Mouse (Mus musculus): Measurements from ENCODE around the gene 1810046K07Rik.

The 1810046K07Rik gene

DNA sequence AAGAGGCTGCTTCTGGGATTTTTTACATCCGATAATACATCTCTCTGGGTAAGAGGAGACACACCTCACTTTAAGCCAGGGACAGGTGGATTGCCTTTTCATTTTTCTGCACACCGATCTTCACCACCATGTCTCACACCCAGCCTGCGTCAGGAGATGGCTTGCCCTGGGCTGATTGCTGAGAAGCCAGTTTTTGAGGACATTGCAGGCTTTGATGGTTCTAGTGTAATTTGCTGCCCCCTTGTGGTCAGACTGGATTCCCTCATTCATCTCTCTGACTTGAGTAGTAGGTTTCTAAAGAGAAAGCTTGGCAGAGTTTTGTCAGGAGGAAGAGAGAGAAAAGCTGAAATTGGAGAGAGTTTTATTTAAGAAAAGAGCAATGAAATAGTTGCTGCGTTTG lies 36.0 kb downstream of the 1810046K07Rik start:
- Histone ChIP-seq H3K27me3 (ENCODE audit: insufficient read depth, low read length) (peaks cover 7% of the 10 kb centered on the region), H3K4me1 (replicated peaks; ENCODE audit: low read depth, low read length) (no peaks in the 10 kb centered on the region), H3K36me3 (ENCODE audit: insufficient read depth, low read length) (no peaks in the 10 kb centered on the region), H3K9me3 (ENCODE audit: low read length) (no peaks in the 10 kb centered on the region), H3K4me3 (replicated peaks; ENCODE audit: low read length) (no peak overlapping the region)
- TF ChIP-seq CTCF (conservative IDR thresholded peaks at IDR 0.05; ENCODE audit: low read length), result peak; percentile 73
- TF ChIP-seq NANOG (IDR thresholded peaks at IDR 0.05; ENCODE audit: borderline replicate concordance, low read length), result no peak

DNA sequence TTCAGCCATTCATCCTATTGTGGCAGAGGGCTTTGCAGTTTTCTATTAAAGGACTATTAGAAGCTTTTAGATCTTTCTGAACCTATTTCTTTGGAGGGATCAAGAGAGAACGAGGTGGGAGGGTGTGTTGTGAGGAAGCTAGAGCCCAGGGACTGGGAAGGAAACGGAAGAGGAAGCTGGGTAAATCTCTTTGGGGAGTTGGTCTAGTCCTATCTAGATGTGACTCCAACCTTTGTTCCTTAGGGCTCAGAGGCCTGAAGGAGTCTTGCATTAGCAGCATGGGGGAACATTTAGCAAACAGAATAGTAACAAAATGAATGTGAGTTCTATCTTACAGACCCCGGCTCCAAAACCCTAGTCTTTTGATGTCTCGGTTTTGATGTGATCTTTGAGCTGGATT lies 37.7 kb downstream of the 1810046K07Rik start:
- H3K27me3 ChIP-seq (ENCODE audit: insufficient read depth, low read length), result peaks cover 7% of the 10 kb centered on the region
- no peak overlapping the region for H3K4me3 ChIP-seq (replicated peaks; ENCODE audit: low read length)
- no peaks in the 10 kb centered on the region for H3K36me3 ChIP-seq (ENCODE audit: insufficient read depth, low read length)
- no peaks in the 10 kb centered on the region for H3K9me3 ChIP-seq (ENCODE audit: low read length)
- H3K4me1 ChIP-seq (replicated peaks; ENCODE audit: low read depth, low read length), result no peaks in the 10 kb centered on the region
- no peak for TF ChIP-seq NANOG (IDR thresholded peaks at IDR 0.05; ENCODE audit: borderline replicate concordance, low read length)
- TF ChIP-seq POU5F1 (IDR thresholded peaks at IDR 0.05; ENCODE audit: borderline replicate concordance, low read length), result no peak
- TF ChIP-seq CTCF (conservative IDR thresholded peaks at IDR 0.05; ENCODE audit: low read length), result no peak

DNA sequence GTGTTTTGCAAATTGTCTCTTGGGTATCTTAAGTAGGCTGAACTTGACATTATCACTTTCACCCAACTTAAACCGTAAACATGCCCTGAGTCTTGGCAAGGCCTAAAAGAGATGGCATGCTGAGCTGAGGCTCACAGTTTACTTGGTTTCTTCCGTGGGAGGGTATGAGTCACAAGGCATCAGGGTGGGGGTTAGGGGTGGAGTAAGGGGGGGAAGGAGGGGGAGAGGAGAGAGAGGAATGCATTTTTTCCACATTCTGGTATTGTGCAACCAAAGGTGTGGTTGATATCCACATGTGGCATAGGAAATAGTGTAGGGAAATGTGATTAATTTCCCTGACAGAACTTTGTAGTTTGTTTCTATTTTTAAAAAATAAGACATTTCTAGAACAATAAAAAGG lies 42.6 kb downstream of the 1810046K07Rik start:
- TF ChIP-seq POU5F1 (IDR thresholded peaks at IDR 0.05; ENCODE audit: borderline replicate concordance, low read length) (no peak), CTCF (conservative IDR thresholded peaks at IDR 0.05; ENCODE audit: low read length) (no peak), NANOG (IDR thresholded peaks at IDR 0.05; ENCODE audit: borderline replicate concordance, low read length) (no peak)
- no peaks in the 10 kb centered on the region for H3K36me3 ChIP-seq (ENCODE audit: insufficient read depth, low read length)
- H3K9me3 ChIP-seq (ENCODE audit: low read length), result no peaks in the 10 kb centered on the region
- peaks cover 8% of the 10 kb centered on the region for H3K4me1 ChIP-seq (replicated peaks; ENCODE audit: low read depth, low read length)
- H3K27me3 ChIP-seq (ENCODE audit: insufficient read depth, low read length), result peaks cover 18% of the 10 kb centered on the region
- no peak overlapping the region for H3K4me3 ChIP-seq (replicated peaks; ENCODE audit: low read length)

DNA sequence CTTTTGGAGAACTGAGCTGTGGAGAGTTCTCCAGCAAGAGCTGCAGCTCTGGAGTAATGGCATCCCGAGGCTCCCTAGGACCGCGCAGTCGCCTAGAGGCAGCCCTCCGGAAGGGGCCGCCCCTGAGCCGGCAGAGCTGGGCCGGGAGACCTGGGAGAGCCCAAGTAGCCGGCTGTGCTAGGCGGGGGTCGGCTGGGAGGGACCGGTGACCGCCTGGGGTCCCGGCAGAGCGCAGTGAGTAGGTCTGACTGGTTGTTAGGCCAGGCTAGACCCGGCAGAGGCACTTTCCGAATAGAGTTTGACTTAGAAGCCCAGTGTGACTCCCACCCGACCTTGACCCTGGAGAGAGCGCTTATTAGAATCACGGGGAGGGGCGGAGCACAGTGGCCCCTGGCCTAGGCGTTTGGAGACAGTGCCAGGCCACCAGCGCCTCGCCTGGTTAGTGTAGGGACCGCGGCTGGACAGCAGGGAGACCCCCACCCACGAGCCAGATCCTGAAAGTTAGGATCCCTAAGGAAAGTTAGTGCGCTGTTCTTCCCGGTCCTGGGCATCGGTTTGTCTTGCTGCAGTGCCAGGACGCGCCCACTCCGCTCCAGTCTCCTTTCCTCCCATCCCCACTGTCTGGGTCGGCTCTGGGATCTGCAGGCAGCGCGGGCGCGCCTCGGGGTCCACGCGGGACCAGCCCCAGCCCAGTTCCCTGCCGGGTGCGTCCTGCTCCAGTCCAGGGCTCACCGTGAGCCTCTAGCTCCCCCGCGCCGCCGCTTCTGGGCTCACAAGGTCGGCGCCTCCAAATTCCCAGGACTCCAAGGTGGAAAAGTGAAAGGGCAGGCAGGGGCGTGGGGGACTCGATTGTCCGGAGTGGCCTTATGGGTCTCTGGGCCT lies 50.0 kb downstream of the 1810046K07Rik start, which contains the start of gene Colca2:
Gene Colca2, minus strand, starts transcription at position 70 of the 882 bp plus-strand sequence.
- H3K27me3 ChIP-seq (ENCODE audit: insufficient read depth, low read length), result peaks cover 55% of the 10 kb centered on the region
- no peaks in the 10 kb centered on the region for H3K36me3 ChIP-seq (ENCODE audit: insufficient read depth, low read length)
- peaks cover 17% of the 10 kb centered on the region for H3K4me1 ChIP-seq (replicated peaks; ENCODE audit: low read depth, low read length)
- H3K9me3 ChIP-seq (ENCODE audit: low read length), result no peaks in the 10 kb centered on the region
- TF ChIP-seq NANOG (IDR thresholded peaks at IDR 0.05; ENCODE audit: borderline replicate concordance, low read length) (no peak), CTCF (conservative IDR thresholded peaks at IDR 0.05; ENCODE audit: low read length) (no peak), POU5F1 (IDR thresholded peaks at IDR 0.05; ENCODE audit: borderline replicate concordance, low read length) (no peak)
- H3K4me3 ChIP-seq (replicated peaks; ENCODE audit: low read length), result peak within 1 kb of the TSS; percentile 75

DNA sequence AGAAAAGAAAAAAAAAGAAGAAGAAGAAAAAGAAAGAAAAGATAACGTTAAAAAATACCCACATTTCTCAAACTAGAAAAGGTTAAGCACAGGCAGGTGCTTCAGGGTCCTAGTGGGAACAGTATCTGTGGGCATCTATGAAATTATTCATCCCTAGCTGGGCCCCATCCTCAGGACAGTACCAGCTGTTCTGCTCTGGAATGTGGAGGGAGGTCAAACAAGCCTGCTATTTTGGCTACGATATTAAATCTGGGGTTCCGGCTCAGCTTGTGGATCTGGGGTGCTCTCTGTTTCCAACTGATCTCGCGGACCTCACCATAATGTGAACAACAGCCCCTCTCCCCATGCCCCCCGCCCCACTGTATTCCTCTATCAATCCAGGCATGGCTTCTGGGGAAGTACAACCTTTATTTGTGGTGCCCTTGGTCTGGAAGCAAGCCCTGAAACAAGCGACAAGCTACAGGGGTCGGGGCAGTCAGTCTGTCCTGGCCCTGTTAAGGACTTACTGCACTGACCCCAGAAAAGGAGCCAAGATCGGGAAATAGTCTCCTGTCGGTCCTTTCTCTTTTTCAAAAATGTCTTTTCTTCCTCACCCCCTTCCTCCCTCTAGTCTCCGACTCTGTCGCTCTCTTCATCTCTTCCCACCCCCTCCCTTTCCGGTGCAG lies 50.8 kb downstream of the 1810046K07Rik start:
- H3K4me1 ChIP-seq (replicated peaks; ENCODE audit: low read depth, low read length), result peaks cover 15% of the 10 kb centered on the region
- peaks cover 55% of the 10 kb centered on the region for H3K27me3 ChIP-seq (ENCODE audit: insufficient read depth, low read length)
- TF ChIP-seq POU5F1 (IDR thresholded peaks at IDR 0.05; ENCODE audit: borderline replicate concordance, low read length), result no peak
- no peak for TF ChIP-seq NANOG (IDR thresholded peaks at IDR 0.05; ENCODE audit: borderline replicate concordance, low read length)
- TF ChIP-seq CTCF (conservative IDR thresholded peaks at IDR 0.05; ENCODE audit: low read length), result no peak
- H3K36me3 ChIP-seq (ENCODE audit: insufficient read depth, low read length), result no peaks in the 10 kb centered on the region
- H3K9me3 ChIP-seq (ENCODE audit: low read length), result no peaks in the 10 kb centered on the region
- H3K4me3 ChIP-seq (replicated peaks; ENCODE audit: low read length), result peak overlapping the region; percentile 75

DNA sequence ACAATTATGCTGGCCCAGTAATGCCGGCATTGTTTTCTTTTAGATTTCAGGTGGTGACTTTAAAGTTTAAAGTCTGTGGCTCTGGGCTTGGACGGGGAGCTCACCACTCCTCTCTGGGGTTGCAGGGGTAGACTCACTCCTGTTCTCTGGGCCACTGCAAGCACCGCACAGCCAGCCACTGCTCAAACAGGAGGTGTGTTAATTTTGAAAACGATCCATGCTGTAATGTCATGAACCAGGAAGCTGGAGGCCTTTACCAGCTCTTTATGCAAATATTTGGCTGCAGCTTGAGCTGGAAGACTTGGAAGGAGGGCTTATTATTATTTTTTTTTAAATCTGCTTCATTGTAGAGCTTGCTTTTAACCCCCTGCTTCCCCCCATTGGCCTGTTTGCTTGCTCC lies 54.0 kb downstream of the 1810046K07Rik start:
- Histone ChIP-seq H3K36me3 (ENCODE audit: insufficient read depth, low read length) (no peaks in the 10 kb centered on the region), H3K27me3 (ENCODE audit: insufficient read depth, low read length) (peaks cover 31% of the 10 kb centered on the region), H3K4me1 (replicated peaks; ENCODE audit: low read depth, low read length) (peaks cover 8% of the 10 kb centered on the region), H3K4me3 (replicated peaks; ENCODE audit: low read length) (no peak overlapping the region), H3K9me3 (ENCODE audit: low read length) (no peaks in the 10 kb centered on the region)
- no peak for TF ChIP-seq CTCF (conservative IDR thresholded peaks at IDR 0.05; ENCODE audit: low read length)
- TF ChIP-seq POU5F1 (IDR thresholded peaks at IDR 0.05; ENCODE audit: borderline replicate concordance, low read length), result no peak
- no peak for TF ChIP-seq NANOG (IDR thresholded peaks at IDR 0.05; ENCODE audit: borderline replicate concordance, low read length)

DNA sequence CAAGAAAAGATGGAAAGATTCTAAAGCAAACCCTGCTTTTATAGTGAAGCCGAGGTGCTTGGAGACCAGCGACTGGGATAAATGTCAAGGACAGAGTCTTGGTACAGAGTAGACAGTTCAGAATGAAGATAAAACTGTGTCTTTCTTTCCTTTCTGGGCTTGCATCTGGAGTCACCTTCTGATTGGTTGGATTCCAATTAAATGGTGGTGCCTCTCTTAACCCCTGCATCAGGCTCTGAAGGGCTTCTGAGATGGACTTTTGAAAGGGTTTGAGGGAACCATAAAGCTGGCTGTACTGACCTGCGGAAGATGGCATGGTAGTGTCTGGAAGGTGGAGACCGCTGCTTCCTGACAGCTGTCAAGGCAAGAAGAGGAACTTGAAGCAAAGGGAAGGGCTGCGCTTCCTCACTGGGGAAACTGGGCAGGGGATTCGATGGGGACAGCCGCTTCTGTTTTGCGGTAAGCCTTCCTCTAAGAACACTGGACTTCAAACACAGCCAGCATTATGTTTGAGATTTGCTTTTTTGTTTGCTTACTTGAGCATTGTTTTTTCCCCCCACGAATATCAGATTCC lies 55.0 kb downstream of the 1810046K07Rik start:
- Histone ChIP-seq H3K9me3 (ENCODE audit: low read length) (no peaks in the 10 kb centered on the region), H3K4me3 (replicated peaks; ENCODE audit: low read length) (no peak overlapping the region), H3K4me1 (replicated peaks; ENCODE audit: low read depth, low read length) (peaks cover 4% of the 10 kb centered on the region; the same call in 1 of the 2 replicates), H3K27me3 (ENCODE audit: insufficient read depth, low read length) (peaks cover 21% of the 10 kb centered on the region), H3K36me3 (ENCODE audit: insufficient read depth, low read length) (no peaks in the 10 kb centered on the region)
- TF ChIP-seq POU5F1 (IDR thresholded peaks at IDR 0.05; ENCODE audit: borderline replicate concordance, low read length) (no peak), CTCF (conservative IDR thresholded peaks at IDR 0.05; ENCODE audit: low read length) (no peak), NANOG (IDR thresholded peaks at IDR 0.05; ENCODE audit: borderline replicate concordance, low read length) (no peak)

DNA sequence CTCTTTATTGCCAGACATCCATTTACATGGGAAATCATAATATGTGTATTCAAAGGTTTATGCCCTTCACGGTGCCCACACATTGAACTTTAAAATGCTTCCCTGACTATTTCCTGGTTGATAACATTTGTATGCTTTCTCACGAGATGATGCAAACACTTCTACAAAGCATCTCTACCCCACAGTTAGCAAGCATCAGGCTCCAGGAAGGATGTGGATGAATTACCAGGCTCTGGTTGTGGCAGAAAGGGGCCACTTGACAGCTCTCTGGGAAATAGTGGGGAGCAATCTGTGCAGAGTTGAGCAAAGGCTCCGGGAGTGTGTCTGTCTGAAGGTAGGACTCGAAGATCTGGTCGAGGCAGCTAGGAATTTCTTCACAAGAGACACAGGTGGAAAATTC lies 56.6 kb downstream of the 1810046K07Rik start:
- H3K4me3 ChIP-seq (replicated peaks; ENCODE audit: low read length), result no peak overlapping the region
- no peaks in the 10 kb centered on the region for H3K9me3 ChIP-seq (ENCODE audit: low read length)
- H3K4me1 ChIP-seq (replicated peaks; ENCODE audit: low read depth, low read length), result no peaks in the 10 kb centered on the region
- H3K36me3 ChIP-seq (ENCODE audit: insufficient read depth, low read length), result no peaks in the 10 kb centered on the region
- TF ChIP-seq NANOG (IDR thresholded peaks at IDR 0.05; ENCODE audit: borderline replicate concordance, low read length) (no peak), CTCF (conservative IDR thresholded peaks at IDR 0.05; ENCODE audit: low read length) (no peak), POU5F1 (IDR thresholded peaks at IDR 0.05; ENCODE audit: borderline replicate concordance, low read length) (no peak)
- peaks cover 6% of the 10 kb centered on the region for H3K27me3 ChIP-seq (ENCODE audit: insufficient read depth, low read length)

All from E14TG2a.4 (cell line).